Mouse (Mus musculus) heart, adult 11 months (tissue): Measurements from ENCODE around the gene Gprc5c.
A peak's percentile ranks its signal among the peaks of the same experiment; 100 is the strongest.

Experiments used
- DNase-seq: peaks from one replicate; pipeline ENCODE4 v3.0.0; 2022

Gene Gprc5c

GRCm38 (mm10) chr11:114843818-114844463 lies 7.0 kb upstream of the Gprc5c start:
- peak; percentile 96 for DNase-seq

- DNase-seq, result no peak
Measured at GRCm38 (mm10) chr11:114844464-114845220, 6.3 kb upstream of the Gprc5c start.

DNA sequence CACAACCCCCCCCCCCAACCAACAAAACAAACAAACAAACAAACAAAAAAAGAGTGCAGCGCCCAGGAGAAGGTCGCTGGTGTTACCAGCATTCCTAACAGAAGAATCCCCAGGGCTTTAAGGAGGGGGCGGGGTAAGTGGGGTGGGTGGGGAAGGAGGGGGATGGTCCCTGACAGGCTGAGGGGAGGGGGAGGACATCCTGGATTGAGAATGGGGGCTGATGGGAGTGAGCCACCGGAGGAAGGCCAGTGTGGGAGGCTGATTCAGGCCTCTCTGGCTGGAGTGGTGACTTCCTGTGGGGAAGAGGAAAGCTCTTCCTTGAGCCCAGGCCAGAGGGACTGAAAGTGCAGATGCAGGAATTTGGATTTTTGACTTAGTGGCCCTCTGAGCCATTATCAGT lies 4.6 kb upstream of the Gprc5c start:
- no peak for DNase-seq

GRCm38 (mm10) chr11:114847008-114847407 lies 3.9 kb upstream of the Gprc5c start:
- DNase-seq, result no peak

- DNase-seq, result peak; percentile 93
Measured at GRCm38 (mm10) chr11:114849572-114849971, 1.4 kb upstream of the Gprc5c start.

DNA sequence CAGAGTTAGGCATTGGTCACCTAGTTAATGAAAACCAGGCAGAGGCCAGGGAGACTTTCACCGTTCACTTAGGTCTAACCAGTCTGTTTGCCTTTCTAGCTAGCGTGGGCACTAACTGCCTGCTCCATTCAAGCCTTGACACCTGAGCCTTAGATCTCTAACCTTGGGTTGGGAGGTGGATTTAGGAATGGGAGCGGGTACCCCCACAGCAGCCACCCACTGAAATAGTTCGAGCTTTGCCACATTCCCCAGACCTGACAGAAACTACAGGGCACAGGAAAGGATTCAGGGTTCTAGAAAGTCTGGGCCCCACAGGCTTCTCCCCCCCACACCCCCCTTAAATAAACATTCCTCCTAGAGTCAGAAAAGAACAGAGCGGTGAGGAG lies 893 bp upstream of the Gprc5c start:
- no peak for DNase-seq

GRCm38 (mm10) chr11:114851269-114851607 lies 286 bp downstream of the Gprc5c start:
- DNase-seq, result no peak

DNA sequence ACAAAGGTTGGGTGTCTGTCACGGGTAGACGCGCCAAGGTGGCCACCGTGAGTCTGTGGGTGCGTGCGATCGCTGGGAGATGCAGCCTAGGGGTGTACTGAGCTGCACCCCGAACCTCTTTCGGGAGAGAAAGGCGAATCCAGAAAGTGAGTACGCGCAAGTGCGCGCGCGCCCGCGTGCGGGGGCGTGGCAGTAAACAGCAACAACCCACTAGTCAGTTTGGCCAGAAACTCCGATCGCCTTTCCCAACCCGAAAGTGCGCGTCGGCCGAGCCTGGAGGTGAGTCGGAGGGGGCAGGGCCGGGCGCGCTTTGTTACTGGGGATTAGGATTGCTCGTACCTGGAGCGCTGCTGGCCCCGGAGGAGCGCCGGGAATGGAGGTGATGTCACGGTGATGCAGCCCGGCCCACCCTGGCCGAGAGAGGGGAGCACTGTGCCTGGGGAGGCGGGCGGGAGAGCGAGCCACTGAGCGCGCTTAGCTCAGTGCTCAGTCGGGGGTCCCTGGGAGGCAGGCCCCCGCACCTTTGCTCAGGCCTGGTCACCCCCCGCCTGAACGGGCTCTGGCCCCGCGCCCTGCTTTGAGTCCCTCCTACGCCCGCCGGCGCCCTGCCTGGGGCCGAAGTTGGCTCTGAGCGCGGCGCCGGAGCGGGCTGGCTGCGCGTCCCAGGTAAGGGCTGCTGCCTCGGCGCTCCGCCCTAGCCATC lies 807 bp downstream of the Gprc5c start:
- peak; percentile 98 for DNase-seq

- DNase-seq, result peak; percentile 93
Measured at GRCm38 (mm10) chr11:114852311-114853173, 1.6 kb downstream of the Gprc5c start.

GRCm38 (mm10) chr11:114853174-114853838 lies 2.4 kb downstream of the Gprc5c start:
- no peak for DNase-seq

DNA sequence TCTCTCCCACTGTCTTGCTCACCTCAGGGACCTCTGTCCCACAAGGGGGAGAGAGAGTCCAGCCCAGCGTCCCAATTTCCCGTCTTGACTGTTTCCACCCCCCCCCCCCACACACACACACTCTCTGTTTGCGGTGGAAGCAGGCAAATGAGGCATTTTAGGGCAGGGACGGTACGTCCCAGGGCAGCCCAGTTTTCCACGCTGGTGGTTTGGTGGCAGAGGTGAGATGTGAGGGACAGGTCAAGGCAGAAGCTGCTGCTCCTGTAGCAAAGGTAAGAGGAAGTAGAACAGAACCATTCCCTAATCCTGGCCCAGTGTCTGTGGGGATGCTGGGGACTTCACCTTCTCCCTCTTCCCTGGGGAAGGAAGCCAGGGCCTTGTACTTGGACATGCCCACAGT lies 3.6 kb downstream of the Gprc5c start:
- DNase-seq, result peak; percentile 83

GRCm38 (mm10) chr11:114856125-114856524 lies 5.2 kb downstream of the Gprc5c start:
- DNase-seq, result no peak

DNA sequence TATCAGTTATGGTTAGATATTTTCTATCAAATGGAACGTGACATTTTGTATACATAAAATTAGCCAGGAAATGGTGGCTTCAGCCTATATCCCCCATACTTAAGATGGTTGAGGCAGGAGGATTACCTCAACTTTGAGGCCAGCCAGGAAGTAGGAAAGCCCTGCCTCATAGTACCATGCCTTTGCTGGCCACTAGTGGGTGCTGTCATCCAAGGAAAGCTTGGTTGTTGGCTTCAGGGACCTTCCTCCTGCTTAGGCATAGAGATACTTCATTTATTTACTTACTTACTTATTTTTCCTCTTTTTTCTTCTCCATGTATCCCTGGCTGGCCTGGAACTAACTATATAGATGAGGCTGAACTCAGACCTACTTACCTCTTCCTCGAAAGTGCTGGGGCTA lies 7.7 kb downstream of the Gprc5c start:
- no peak for DNase-seq

GRCm38 (mm10) chr11:114861057-114861456 lies 10.1 kb downstream of the Gprc5c start:
- no peak for DNase-seq

DNA sequence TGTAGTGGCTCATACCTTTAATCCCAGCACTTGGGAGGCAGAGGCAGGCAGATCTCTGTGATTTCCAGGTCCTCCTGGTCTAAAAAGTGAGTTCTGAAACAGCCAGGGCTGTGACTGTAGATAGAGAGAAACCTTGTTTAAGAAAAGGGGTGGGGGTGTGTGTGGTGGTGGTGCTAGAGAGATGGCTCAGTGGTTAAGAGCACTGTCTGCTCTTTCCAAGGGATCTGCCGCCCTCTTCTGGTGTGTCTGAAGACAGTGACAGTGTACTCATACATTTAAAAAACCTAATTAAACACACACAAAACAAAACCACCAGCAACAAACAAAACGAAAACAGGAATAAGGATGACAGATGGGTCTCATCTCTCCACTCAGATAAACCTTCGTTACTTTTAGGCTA lies 11.7 kb downstream of the Gprc5c start:
- no peak for DNase-seq

GRCm38 (mm10) chr11:114863918-114864420 lies 13.0 kb downstream of the Gprc5c start:
- DNase-seq, result peak; percentile 91

- peak; percentile 94 for DNase-seq
Measured at GRCm38 (mm10) chr11:114865999-114866398, 15.0 kb downstream of the Gprc5c start.

DNA sequence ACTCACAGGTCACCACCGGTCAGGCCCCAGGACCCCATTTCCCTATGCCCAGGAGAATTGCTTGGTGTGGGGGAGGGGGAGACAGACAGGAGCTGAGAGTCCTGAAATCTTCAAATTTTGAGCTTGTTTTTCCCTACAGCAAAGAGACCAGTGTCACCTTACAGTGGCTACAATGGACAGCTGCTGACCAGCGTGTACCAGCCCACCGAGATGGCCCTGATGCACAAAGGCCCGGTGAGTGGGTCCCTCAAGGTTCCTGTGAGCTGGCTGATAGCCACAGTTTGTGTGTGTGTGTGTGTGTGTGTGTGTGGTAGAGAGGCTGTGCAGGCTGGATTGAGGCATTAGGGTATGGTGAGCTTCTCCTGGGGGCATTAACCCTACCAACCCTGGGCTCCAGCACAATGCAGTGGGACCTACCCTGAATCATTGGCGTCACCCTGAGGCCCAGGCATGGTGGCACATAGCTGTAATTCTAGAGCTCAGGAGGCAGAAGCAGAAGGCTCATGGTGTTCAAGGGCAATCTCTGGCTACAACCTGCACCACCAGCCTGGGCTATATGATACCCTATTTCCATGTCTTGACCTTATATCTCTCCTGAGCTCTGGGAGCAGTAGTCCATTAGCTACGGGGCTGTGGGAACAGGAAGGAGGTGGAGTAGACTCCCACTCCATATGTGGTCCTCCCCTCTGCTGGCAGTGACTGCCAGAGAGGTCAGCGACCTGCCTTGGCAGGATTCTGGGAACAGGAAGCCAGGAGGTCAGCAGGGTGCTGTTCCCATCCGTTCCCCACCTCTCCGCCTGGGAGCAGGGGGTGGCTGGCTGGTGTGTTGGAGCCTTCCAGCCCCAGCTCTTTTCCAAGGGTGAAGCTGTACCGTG lies 15.8 kb downstream of the Gprc5c start:
- DNase-seq, result peak; percentile 98

DNA sequence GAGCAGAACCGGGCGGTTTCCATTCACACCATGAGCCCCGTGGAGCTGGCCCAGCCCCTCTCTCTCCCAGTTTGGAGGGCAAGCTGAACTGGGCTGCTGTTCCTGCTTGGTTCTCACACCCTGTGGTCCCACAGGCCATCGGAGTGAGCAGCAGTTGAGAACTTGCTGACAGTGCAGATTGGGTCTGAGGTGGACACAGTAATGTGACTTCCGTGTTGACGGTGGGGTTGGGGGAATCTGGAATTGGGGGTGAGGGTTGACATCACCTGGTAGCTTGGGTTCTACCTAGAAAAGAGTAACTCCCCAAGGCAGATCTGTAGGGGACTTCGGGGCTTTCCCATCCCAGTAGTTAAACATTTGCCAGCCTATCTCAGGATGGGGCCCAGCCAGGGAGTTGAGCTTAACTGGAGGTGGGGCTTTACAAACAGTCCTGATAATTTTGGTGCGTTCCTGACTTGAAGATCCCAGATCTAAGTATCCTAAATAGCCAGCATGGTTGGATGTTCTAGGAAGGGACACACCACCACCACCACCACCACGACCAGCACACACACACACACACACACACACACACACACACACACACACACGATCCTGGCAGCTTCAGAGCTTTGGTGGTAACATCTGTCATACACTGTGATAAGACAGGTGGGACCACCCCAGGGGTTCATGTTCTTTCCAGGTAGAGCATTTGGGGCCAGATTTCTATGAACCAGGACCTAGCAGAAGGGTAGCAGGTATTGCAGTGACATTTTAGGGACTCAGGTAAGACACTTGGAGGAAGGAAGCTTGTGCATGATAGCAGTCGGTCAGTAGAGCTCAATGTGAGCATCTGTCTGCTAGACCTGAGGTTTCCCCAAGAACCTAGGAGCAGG lies 16.6 kb downstream of the Gprc5c start:
- DNase-seq, result peak; percentile 89

GRCm38 (mm10) chr11:114868280-114868679 lies 17.3 kb downstream of the Gprc5c start:
- DNase-seq, result no peak
